Mouse (Mus musculus): ENCODE measurements around the gene Zfp113.
"Not testable (repeated sequence)": the region's sequence is repeated elsewhere in the genome, so short reads cannot be mapped to it uniquely, and the experiment has no call there.

Zfp113 gene

DNA sequence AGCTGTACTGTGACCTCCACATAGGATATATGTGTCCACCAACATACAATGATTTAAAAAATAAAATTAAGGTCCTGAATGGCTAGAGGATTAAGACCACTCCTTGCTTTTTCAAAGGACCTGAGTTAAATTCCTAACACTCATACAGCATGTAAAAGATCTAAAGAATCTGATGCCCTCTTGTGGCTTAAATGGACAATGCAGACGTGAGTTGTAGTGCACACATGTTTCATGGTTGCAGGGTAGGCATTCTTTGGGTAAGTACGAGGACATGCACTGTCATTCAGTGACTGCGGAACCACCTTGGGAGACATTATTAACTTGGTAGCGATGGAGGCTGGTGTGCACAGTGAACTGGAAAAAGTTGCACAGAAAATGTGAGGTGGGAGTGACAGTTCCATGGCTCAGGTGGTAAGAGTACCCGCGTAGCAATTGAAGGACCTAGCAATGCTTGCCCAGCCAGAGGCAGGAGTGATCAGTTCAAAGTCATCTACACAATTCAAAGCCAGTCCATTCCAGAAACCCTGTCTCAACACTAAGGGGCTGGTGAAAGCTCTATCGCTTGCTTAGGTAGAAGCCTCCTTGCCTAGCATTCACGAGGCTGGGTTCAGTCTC lies 17.5 kb downstream of the Zfp113 start:
- DNase-seq (ENCODE audit: low read depth, low spot score), result peak; percentile 70

GRCm38 (mm10) chr5:138137257-138137656 lies 18.3 kb downstream of the Zfp113 start:
- no peak for DNase-seq (ENCODE audit: low read depth, low spot score)

GRCm38 (mm10) chr5:138132425-138133064 lies 23.0 kb downstream of the Zfp113 start:
- DNase-seq (ENCODE audit: low read depth, low spot score), result no peak

DNA sequence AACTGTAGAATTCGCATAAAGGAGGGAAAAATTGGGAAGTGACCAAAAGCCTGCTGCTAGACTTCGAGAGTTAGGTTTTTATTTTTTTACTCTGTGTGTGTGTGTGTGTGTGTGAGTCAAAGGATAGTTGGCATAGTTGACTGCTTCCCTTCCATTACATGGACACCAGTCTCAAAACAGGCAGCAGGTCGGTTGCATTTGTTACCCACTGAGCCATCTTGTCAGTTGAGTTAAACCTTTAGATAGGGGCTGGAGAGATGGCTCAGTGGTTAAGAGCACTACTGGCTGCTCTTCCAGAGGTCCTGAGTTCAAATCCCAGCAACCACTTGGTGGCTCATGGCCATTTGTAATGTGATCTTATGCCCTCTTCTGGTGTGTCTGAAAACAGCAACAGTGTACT lies 37.5 kb downstream of the Zfp113 start:
- no peak for DNase-seq (ENCODE audit: low read depth, low spot score)

- peak; percentile 38 for DNase-seq (ENCODE audit: low read depth, low spot score)
Observed at GRCm38 (mm10) chr5:138117199-138118015, 38.1 kb downstream of the Zfp113 start.

- peak; percentile 90 for DNase-seq (ENCODE audit: low read depth, low spot score)
Observed at GRCm38 (mm10) chr5:138116255-138117198, 39.0 kb downstream of the Zfp113 start, which contains the start of gene Zscan21. Zscan21 (plus strand) TSS chr5:138116903.

DNA sequence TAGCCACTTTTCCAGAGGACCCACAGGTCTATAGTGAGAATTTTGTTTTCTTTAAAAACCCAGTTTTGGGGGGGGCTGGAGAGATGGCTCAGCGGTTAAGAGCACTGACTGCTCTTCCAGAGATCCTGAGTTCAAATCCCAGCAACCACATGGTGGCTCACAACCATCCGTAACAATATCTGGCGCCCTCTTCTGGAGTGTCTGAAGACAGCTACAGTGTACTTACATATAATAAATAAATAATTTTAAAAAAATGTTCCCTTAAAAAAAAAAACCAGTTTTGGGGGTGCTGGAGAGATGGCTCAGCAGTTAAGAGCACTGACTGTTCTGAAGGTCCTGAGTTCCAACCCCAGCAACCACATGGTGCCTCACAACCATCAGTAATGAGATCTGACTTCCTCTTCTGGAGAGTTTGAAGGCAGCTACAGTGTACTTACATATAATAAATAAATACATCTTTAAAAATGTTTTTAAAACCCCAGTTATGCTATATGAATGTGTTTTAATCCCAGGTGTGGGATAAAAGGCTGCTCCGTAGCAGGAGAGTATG lies 45.6 kb downstream of the Zfp113 start:
- not testable (repeated sequence) for DNase-seq (ENCODE audit: low read depth, low spot score)

GRCm38 (mm10) chr5:138107130-138107529 lies 48.4 kb downstream of the Zfp113 start:
- DNase-seq (ENCODE audit: low read depth, low spot score), result no peak

DNA sequence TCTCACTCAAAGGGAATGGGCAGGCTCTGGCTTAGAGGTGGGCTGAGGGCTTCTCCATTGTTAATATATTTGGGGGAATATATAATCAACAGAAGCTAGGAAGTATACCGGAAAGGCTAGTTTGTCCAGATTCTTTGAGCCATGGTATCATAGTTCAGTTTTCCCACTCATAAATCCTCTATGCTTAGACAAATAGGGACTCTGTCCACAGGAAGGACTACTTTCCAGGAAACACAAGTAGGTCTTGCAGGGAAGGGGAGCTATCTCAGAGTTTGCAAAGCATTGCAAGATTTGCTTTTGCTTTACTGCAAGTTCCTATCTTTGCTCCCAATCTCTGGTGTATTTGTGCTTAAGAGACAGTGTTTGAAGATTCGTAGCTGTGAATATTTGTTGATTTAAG lies 50.6 kb downstream of the Zfp113 start:
- DNase-seq (ENCODE audit: low read depth, low spot score), result no peak

GRCm38 (mm10) chr5:138094474-138094873 lies 61.1 kb downstream of the Zfp113 start:
- no peak for DNase-seq (ENCODE audit: low read depth, low spot score)

DNA sequence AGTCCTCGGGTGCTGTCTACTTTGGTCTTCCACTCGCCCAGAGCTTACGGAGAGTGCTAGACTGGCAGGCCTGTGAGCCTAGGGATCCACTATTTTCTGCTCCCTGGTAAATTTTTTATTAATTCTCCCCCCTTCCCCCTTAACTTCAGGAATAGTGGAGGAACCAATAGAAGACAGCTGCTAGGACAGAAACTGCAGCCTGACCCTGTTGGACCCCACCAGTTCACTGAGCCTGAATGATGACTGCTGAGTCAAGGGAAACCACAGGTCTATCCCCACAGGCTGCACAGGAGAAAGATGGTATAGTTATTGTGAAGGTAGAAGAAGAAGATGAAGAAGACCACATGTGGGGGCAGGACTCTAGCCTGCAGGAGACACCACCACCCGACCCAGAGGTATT lies 62.8 kb downstream of the Zfp113 start:
- DNase-seq (ENCODE audit: low read depth, low spot score), result no peak

GRCm38 (mm10) chr5:138090737-138091136 lies 64.8 kb downstream of the Zfp113 start:
- DNase-seq (ENCODE audit: low read depth, low spot score), result peak; percentile 39

DNA sequence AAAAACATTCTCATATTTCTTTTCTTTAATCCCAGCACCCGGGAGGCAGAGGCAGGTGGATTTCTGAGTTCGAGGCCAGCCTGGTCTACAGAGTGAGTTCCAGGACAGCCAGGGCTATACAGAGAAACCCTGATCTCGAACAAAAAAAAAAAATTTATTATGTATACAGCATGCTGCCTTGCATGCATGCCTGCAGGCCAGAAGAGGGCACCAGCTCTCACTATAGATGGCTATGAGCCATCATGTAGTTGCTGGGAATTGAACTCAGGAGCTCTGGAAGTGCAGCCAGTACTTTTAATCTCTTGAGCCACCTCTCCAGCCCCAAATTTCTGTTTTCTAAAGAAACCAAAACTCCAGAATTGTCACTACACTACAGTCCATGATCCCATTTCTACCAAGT lies 65.3 kb downstream of the Zfp113 start:
- peak; percentile 63 for DNase-seq (ENCODE audit: low read depth, low spot score)

Measured in ES-CJ7 (cell line).